Mouse (Mus musculus): ENCODE data around the gene Lrrc8a. TPM values are rescaled to one million over a fixed set of nuclear protein-coding genes. Genes with fewer than 3 reads are reported as not detected.

The Lrrc8a gene
- polyA plus RNA-seq, 1 experiment from 2014 or later = 46.9 TPM

GRCm38 (mm10) chr2:30261921-30262839 is 24.7 kb downstream of the Lrrc8a start:
- no peak overlapping the region for H3K9ac ChIP-seq (ENCODE audit: low read depth, low read length)
- ATAC-seq (replicated peaks; ENCODE audit: insufficient number of reproducible peaks, low FRiP score, low TSS enrichment) = no peak
- WGBS (ENCODE audit: insufficient replicate concordance) = 88% methylated on average over 18 of the region's 18 CpGs
- H3K4me2 ChIP-seq = no peak overlapping the region
- peaks cover 24% of the 10 kb centered on the region for H3K36me3 ChIP-seq (ENCODE audit: control insufficient read depth, insufficient read depth, low read length)
- no peaks in the 10 kb centered on the region for H3K9me3 ChIP-seq (replicated peaks; ENCODE audit: control insufficient read depth, low read length)
- H3K4me3 ChIP-seq (ENCODE audit: low read depth, low read length) = no peak overlapping the region
- H3K27me3 ChIP-seq (ENCODE audit: control insufficient read depth, insufficient read depth, low read length) = no peaks in the 10 kb centered on the region
- H3K27ac ChIP-seq (ENCODE audit: low read depth, low read length) = 0 out of 2 replicates have a peak overlapping the region, but pooled peaks have one; percentile 22
- H3K4me1 ChIP-seq (ENCODE audit: control insufficient read depth, insufficient read depth, low read length) = peaks cover 55% of the 10 kb centered on the region

GRCm38 (mm10) chr2:30262840-30263441 is 25.4 kb downstream of the Lrrc8a start:
- Histone ChIP-seq H3K4me1 (ENCODE audit: control insufficient read depth, insufficient read depth, low read length) (peaks cover 52% of the 10 kb centered on the region), H3K27me3 (ENCODE audit: control insufficient read depth, insufficient read depth, low read length) (no peaks in the 10 kb centered on the region), H3K4me3 (ENCODE audit: low read depth, low read length) (no peak overlapping the region), H3K9ac (ENCODE audit: low read depth, low read length) (no peak overlapping the region), H3K27ac (ENCODE audit: low read depth, low read length) (peak overlapping the region; percentile 29; the same call in 1 of the 2 replicates), H3K4me2 (no peak overlapping the region), H3K36me3 (ENCODE audit: control insufficient read depth, insufficient read depth, low read length) (peaks cover 20% of the 10 kb centered on the region), H3K9me3 (replicated peaks; ENCODE audit: control insufficient read depth, low read length) (no peaks in the 10 kb centered on the region)
- no peak for ATAC-seq (replicated peaks; ENCODE audit: insufficient number of reproducible peaks, low FRiP score, low TSS enrichment)
- WGBS (ENCODE audit: insufficient replicate concordance) = 62% methylated on average over 4 of the region's 4 CpGs

GRCm38 (mm10) chr2:30263811-30264210 is 26.3 kb downstream of the Lrrc8a start:
- Histone ChIP-seq H3K4me2 (no peak overlapping the region), H3K9me3 (replicated peaks; ENCODE audit: control insufficient read depth, low read length) (no peaks in the 10 kb centered on the region), H3K9ac (ENCODE audit: low read depth, low read length) (no peak overlapping the region), H3K27me3 (ENCODE audit: control insufficient read depth, insufficient read depth, low read length) (no peaks in the 10 kb centered on the region), H3K4me1 (ENCODE audit: control insufficient read depth, insufficient read depth, low read length) (peaks cover 45% of the 10 kb centered on the region), H3K4me3 (ENCODE audit: low read depth, low read length) (no peak overlapping the region), H3K36me3 (ENCODE audit: control insufficient read depth, insufficient read depth, low read length) (peaks cover 20% of the 10 kb centered on the region), H3K27ac (ENCODE audit: low read depth, low read length) (no peak overlapping the region)
- no peak for ATAC-seq (replicated peaks; ENCODE audit: insufficient number of reproducible peaks, low FRiP score, low TSS enrichment)
- WGBS (ENCODE audit: insufficient replicate concordance) = 90% methylated on average over 6 of the region's 6 CpGs

- Histone ChIP-seq H3K9ac (ENCODE audit: low read depth, low read length) (peak overlapping the region; percentile 53; the same call in 1 of the 2 replicates), H3K4me1 (ENCODE audit: control insufficient read depth, insufficient read depth, low read length) (peaks cover 36% of the 10 kb centered on the region), H3K4me2 (no peak overlapping the region), H3K27me3 (ENCODE audit: control insufficient read depth, insufficient read depth, low read length) (no peaks in the 10 kb centered on the region), H3K27ac (ENCODE audit: low read depth, low read length) (peak overlapping the region; percentile 86), H3K36me3 (ENCODE audit: control insufficient read depth, insufficient read depth, low read length) (peaks cover 20% of the 10 kb centered on the region), H3K4me3 (ENCODE audit: low read depth, low read length) (no peak overlapping the region), H3K9me3 (replicated peaks; ENCODE audit: control insufficient read depth, low read length) (no peaks in the 10 kb centered on the region)
- ATAC-seq (replicated peaks; ENCODE audit: insufficient number of reproducible peaks, low FRiP score, low TSS enrichment) = 0 out of 2 replicates have a peak, but pooled peaks have one; percentile 28
- WGBS (ENCODE audit: insufficient replicate concordance) = 63% methylated on average over 7 of the region's 7 CpGs
These were observed 27.4 kb downstream of the Lrrc8a start for GRCm38 (mm10) chr2:30264671-30265519.

- H3K36me3 ChIP-seq (ENCODE audit: control insufficient read depth, insufficient read depth, low read length) = peaks cover 15% of the 10 kb centered on the region
- H3K27me3 ChIP-seq (ENCODE audit: control insufficient read depth, insufficient read depth, low read length) = no peaks in the 10 kb centered on the region
- H3K4me1 ChIP-seq (ENCODE audit: control insufficient read depth, insufficient read depth, low read length) = peaks cover 34% of the 10 kb centered on the region
- H3K4me3 ChIP-seq (ENCODE audit: low read depth, low read length) = no peak within 1 kb of the TSS
- peak within 1 kb of the TSS; percentile 62 for H3K9ac ChIP-seq (ENCODE audit: low read depth, low read length)
- H3K4me2 ChIP-seq = peak within 1 kb of the TSS; percentile 29
- peak within 1 kb of the TSS; percentile 86 for H3K27ac ChIP-seq (ENCODE audit: low read depth, low read length)
- WGBS (ENCODE audit: insufficient replicate concordance) = 37% methylated on average over 5 of the region's 5 CpGs
- no peak for ATAC-seq (replicated peaks; ENCODE audit: insufficient number of reproducible peaks, low FRiP score, low TSS enrichment)
- no peaks in the 10 kb centered on the region for H3K9me3 ChIP-seq (replicated peaks; ENCODE audit: control insufficient read depth, low read length)
These were observed 28.3 kb downstream of the Lrrc8a start, which contains the start of gene Phyhd1 for GRCm38 (mm10) chr2:30265767-30266253. Phyhd1 (plus strand) TSS chr2:30266203.

GRCm38 (mm10) chr2:30266392-30266941 is 29.0 kb downstream of the Lrrc8a start:
- no peak overlapping the region for H3K4me3 ChIP-seq (ENCODE audit: low read depth, low read length)
- H3K36me3 ChIP-seq (ENCODE audit: control insufficient read depth, insufficient read depth, low read length) = peaks cover 14% of the 10 kb centered on the region
- peaks cover 34% of the 10 kb centered on the region for H3K4me1 ChIP-seq (ENCODE audit: control insufficient read depth, insufficient read depth, low read length)
- H3K4me2 ChIP-seq = peak overlapping the region; percentile 29
- 0 out of 2 replicates have a peak, but pooled peaks have one; percentile 36 for ATAC-seq (replicated peaks; ENCODE audit: insufficient number of reproducible peaks, low FRiP score, low TSS enrichment)
- H3K9ac ChIP-seq (ENCODE audit: low read depth, low read length) = peak overlapping the region; percentile 62
- peak overlapping the region; percentile 86 for H3K27ac ChIP-seq (ENCODE audit: low read depth, low read length)
- no peaks in the 10 kb centered on the region for H3K9me3 ChIP-seq (replicated peaks; ENCODE audit: control insufficient read depth, low read length)
- WGBS (ENCODE audit: insufficient replicate concordance) = 19% methylated on average over 4 of the region's 4 CpGs
- H3K27me3 ChIP-seq (ENCODE audit: control insufficient read depth, insufficient read depth, low read length) = no peaks in the 10 kb centered on the region

GRCm38 (mm10) chr2:30267466-30267865 is 30.0 kb downstream of the Lrrc8a start:
- Histone ChIP-seq H3K4me3 (ENCODE audit: low read depth, low read length) (no peak overlapping the region), H3K4me1 (ENCODE audit: control insufficient read depth, insufficient read depth, low read length) (peaks cover 34% of the 10 kb centered on the region), H3K9ac (ENCODE audit: low read depth, low read length) (no peak overlapping the region), H3K4me2 (no peak overlapping the region), H3K27ac (ENCODE audit: low read depth, low read length) (peak overlapping the region; percentile 86; the same call in 1 of the 2 replicates), H3K27me3 (ENCODE audit: control insufficient read depth, insufficient read depth, low read length) (no peaks in the 10 kb centered on the region), H3K9me3 (replicated peaks; ENCODE audit: control insufficient read depth, low read length) (no peaks in the 10 kb centered on the region), H3K36me3 (ENCODE audit: control insufficient read depth, insufficient read depth, low read length) (peaks cover 5% of the 10 kb centered on the region)
- ATAC-seq (replicated peaks; ENCODE audit: insufficient number of reproducible peaks, low FRiP score, low TSS enrichment) = no peak
- 96% methylated on average over 2 of the region's 2 CpGs for WGBS (ENCODE audit: insufficient replicate concordance)
